Comparison of ENCODE assay signal across 9 mouse cellular contexts in the genomic region with DNA sequence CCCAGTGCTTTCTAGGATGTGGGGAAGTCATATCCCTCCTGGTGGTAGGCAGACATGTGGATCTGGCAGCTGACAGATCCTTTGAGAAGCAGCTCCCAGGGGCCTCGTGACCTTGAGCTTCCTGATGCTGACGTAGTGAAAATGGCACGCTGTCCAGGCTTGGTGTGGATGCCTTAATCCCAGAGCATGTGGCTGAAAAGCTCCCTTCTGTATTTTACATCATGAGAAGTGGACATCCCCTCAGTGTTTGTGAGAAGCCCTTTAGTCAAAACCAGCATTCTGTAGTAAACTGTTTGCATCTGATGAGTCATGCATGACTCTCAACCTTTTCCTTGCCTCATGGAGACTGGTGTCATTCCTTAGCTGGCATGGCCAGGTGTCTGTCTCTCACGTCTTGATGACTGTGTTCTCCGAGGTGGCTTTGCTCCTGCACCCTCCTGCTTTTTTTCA. TPM values are rescaled to one million over a fixed set of nuclear protein-coding genes. Genes with fewer than 3 reads are reported as not detected.
DNase-seq lines count a peak whose midpoint lies in the region; ATAC-seq and TF ChIP-seq lines count a peak whose summit lies in the region.
"Had no signal": no experiment of that assay in that cellular context is flagged by ENCODE, and none has a peak within 500 bp of the region (broad histone marks: within the 10 kb centered on the region; RNA-seq: fewer than 3 reads in every experiment).

No protein-coding gene starts in this region.

- no peaks in the 10 kb centered on the region for H3K9me3 ChIP-seq in ES-E14 (ENCODE audit: control insufficient read depth, insufficient read depth, low read depth, low read length)
- no peaks in the 10 kb centered on the region for H3K9me3 ChIP-seq in heart, embryonic 11.5 days (replicated peaks; ENCODE audit: control insufficient read depth, low read length)
- H3K9me3 ChIP-seq: neural tube, embryonic 12.5 days had no signal

- peak; percentile 4; the same call in 1 of the 2 replicates for TF ChIP-seq CTCF in gastrocnemius, adult 2 months (IDR thresholded peaks at IDR 0.05)

- H3K4me3 ChIP-seq in gastrocnemius, adult 2 months: peak overlapping the region; percentile 55
- no peak overlapping the region for H3K4me3 ChIP-seq in ES-E14 (ENCODE audit: insufficient read depth in 1 of 2, low read depth in 1 of 2, low read length in 2 of 2, poor library complexity in 1 of 2, severe bottlenecking in 1 of 2)
- H3K4me3 ChIP-seq in heart, embryonic 11.5 days (ENCODE audit: low read depth, low read length): no peak overlapping the region
- H3K4me3 ChIP-seq: neural tube, embryonic 12.5 days had no signal

- peak overlapping the region; percentile 92 for H3K27ac ChIP-seq in gastrocnemius, adult 2 months
- peak overlapping the region; percentile 41; the same call in 1 of the 2 replicates for H3K27ac ChIP-seq in ES-E14 (ENCODE audit: insufficient read depth, low read depth, low read length, poor library complexity, severe bottlenecking)
- H3K27ac ChIP-seq in heart, embryonic 11.5 days (ENCODE audit: low read depth, low read length): peak overlapping the region; percentile 82
- H3K27ac ChIP-seq: neural tube, embryonic 12.5 days had no signal

- peaks cover 2% of the 10 kb centered on the region; the same call in 1 of the 2 replicates for H3K36me3 ChIP-seq in ES-E14 (ENCODE audit: control insufficient read depth, insufficient read depth, low read length, poor library complexity, severe bottlenecking)
- H3K36me3 ChIP-seq in heart, embryonic 11.5 days (ENCODE audit: control insufficient read depth, insufficient read depth, low read length): no peaks in the 10 kb centered on the region
- H3K36me3 ChIP-seq: neural tube, embryonic 12.5 days had no signal

- 31% methylated on average over 5 of the region's 5 CpGs for WGBS in heart, embryonic 11.5 days (ENCODE audit: insufficient replicate concordance)

- ATAC-seq in heart, embryonic 11.5 days (replicated peaks; ENCODE audit: insufficient number of reproducible peaks, low FRiP score, low TSS enrichment): 0 out of 2 replicates have a peak, but pooled peaks have one; percentile 58
- no peak for ATAC-seq in activated CD4-positive, CD25-positive, alpha-beta regulatory T cell, adult 4 months

- intact Hi-C loops in gastrocnemius, adult 2 months (cut with DNase I): no loop called here

- peak overlapping the region; percentile 27; the same call in 1 of the 2 replicates for H3K4me2 ChIP-seq in heart, embryonic 11.5 days
- H3K4me2 ChIP-seq: neural tube, embryonic 12.5 days had no signal

- no peak overlapping the region for H3K9ac ChIP-seq in ES-E14 (ENCODE audit: insufficient read depth, low read depth, low read length, poor library complexity, severe bottlenecking)
- H3K9ac ChIP-seq in heart, embryonic 11.5 days (ENCODE audit: low read depth, low read length): 0 out of 2 replicates have a peak overlapping the region, but pooled peaks have one; percentile 46
- H3K9ac ChIP-seq: neural tube, embryonic 12.5 days had no signal

- peaks cover 17 to 34% of the 10 kb centered on the region in 2 experiments for H3K4me1 ChIP-seq in ES-E14 (ENCODE audit: control insufficient read depth in 2 of 2, insufficient read depth in 2 of 2, low read length in 2 of 2, poor library complexity in 1 of 2)
- H3K4me1 ChIP-seq in heart, embryonic 11.5 days (ENCODE audit: control insufficient read depth, insufficient read depth, low read length): peaks cover 43% of the 10 kb centered on the region

- in situ Hi-C loops in ES-E14 (cut with MboI; ENCODE audit: low sequenced_read_pairs in 2 of 2, unreplicated experiment in 2 of 2): no loop called here

- no peaks in the 10 kb centered on the region for H3K27me3 ChIP-seq in heart, embryonic 11.5 days (ENCODE audit: control insufficient read depth, insufficient read depth, low read length)
- H3K27me3 ChIP-seq: neural tube, embryonic 12.5 days had no signal

- peak; percentile 74 for DNase-seq in gastrocnemius, adult 2 months
- DNase-seq in gastrocnemius, postnatal 4 days (ENCODE audit: low spot score in 2 of 2): no peak
- no peak for DNase-seq in ES-E14 (ENCODE audit: low read depth, low spot score)
- DNase-seq in kidney, postnatal 25 days: peak; percentile 56 to 72
- no peak for DNase-seq in spleen, postnatal 36 days (ENCODE audit: low spot score in 2 of 2)
- no peak for DNase-seq in layer of hippocampus, adult 8-10 months (ENCODE audit: low spot score in 2 of 2)

TF ChIP-seq in ES-E14, 5 proteins besides CTCF, POLR2A, EP300 and RAD21:
- no peak for TF ChIP-seq CHD2 (IDR thresholded peaks at IDR 0.05; ENCODE audit: low read depth, low read length)
- TF ChIP-seq HCFC1 (IDR thresholded peaks at IDR 0.05; ENCODE audit: borderline replicate concordance, insufficient read depth, low read length): no peak
- 0 out of 2 replicates have a peak, but pooled peaks have one; percentile 35 for TF ChIP-seq MAFK (IDR thresholded peaks at IDR 0.05; ENCODE audit: insufficient read depth, low read depth, low read length)
- no peak for TF ChIP-seq ZNF384 (IDR thresholded peaks at IDR 0.05; ENCODE audit: low read depth, low read length)

RNA-seq across cellular contexts. Expression of gene Ano6, which starts 14.4 kb away (rescaled TPM):
- total RNA-seq in gastrocnemius, adult 2 months (2021): 10 to 100 TPM; 48.6 to 51.2 TPM
- 10 to 100 TPM; 87.9 to 88.7 TPM for total RNA-seq in gastrocnemius, postnatal 4 days (2021)
- total RNA-seq in ES-E14 (2012; rRNA removed): 48.6 and 51.0 TPM in 2 replicates
- polyA plus RNA-seq in heart, embryonic 11.5 days (2014; fragmentation: Nextera tagmentation; extraction: Ambion mirVana): 40.9 and 45.7 TPM in 2 replicates
- 10 to 100 TPM; 27.0 to 34.1 (median 29.7) TPM for total RNA-seq in layer of hippocampus, adult 8-10 months (2022)
- polyA plus RNA-seq in activated CD4-positive, CD25-positive, alpha-beta regulatory T cell, adult 4 months (2017; shearing (Covaris generic)): 10 to 100 TPM; 35.4 to 39.4 TPM

Comparison
In these comparisons a context has a peak if more than half of its experiments do, and no peak if none do; other contexts are left out.
1. DNase-seq: peak in gastrocnemius, adult 2 months (single experiment) and kidney, postnatal 25 days (2 of 2); none in gastrocnemius, postnatal 4 days (0 of 2), ES-E14 (single experiment), spleen, postnatal 36 days (0 of 2) and layer of hippocampus, adult 8-10 months (0 of 2).
2. H3K27ac ChIP-seq: peak in every context shown above with its lines; median percentile 92 in gastrocnemius, adult 2 months; 82 in heart, embryonic 11.5 days; 41 in ES-E14.